Mouse (Mus musculus) layer of hippocampus, postnatal 25 days (tissue): ENCODE measurements around the gene Igfbp2. TPM values are rescaled to one million over a fixed set of nuclear protein-coding genes. Genes with fewer than 3 reads are reported as not detected.

ENCODE experiments used
- DNase-seq, 2 experiments: peaks; one replicate each; pipeline ENCODE4 v3.0.0; 2022; ENCODE audit warnings: mixed read lengths in 2 of 2, low spot score in 1 of 2; ENCODE audit errors: extremely low spot score in 1 of 2
- total RNA-seq, 2 experiments: library from RNA; stranded (reverse); gene quantifications; 2 replicates each; pipeline ENCODE4 v1.2.3; 2021

The Igfbp2 gene
- total RNA-seq, 2 experiments from 2014 or later, result 44.4 to 50.5 TPM

DNA sequence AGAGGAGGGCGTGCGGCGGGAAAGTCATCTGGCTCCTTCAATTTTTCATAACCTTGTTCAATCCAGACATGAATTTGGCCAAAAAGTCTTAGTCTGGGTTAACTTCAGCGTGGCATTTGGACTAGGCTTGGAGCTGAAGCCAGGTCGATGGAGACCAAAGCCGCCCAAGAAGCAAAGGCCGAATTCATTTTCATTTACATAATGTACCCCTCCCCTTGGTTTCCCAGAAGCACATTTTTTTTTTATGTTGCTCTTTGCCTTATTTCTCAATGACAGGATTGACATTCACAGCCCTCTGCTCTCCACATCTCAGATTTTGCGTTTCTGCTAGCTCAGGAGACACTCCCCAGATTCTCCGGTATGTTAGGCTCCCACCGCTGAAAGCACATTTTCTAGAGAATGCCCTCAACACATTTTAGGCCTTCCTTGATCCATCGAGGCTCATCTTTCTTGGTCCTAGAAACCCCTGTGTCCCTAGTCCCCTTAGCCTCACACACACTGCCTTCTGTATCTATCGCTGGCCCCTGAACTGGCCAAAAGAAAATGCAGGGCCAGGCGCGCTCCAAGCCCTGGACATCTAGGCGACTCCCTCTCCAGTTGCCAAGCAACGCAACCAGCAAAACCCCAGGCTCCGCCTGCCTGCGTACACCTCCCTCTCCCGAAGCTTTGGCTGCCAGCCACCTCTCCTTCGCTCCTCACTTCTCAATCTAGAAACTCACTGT is 46.5 kb downstream of the Igfbp2 start:
- peak; percentile 77 to 85 for DNase-seq

DNA sequence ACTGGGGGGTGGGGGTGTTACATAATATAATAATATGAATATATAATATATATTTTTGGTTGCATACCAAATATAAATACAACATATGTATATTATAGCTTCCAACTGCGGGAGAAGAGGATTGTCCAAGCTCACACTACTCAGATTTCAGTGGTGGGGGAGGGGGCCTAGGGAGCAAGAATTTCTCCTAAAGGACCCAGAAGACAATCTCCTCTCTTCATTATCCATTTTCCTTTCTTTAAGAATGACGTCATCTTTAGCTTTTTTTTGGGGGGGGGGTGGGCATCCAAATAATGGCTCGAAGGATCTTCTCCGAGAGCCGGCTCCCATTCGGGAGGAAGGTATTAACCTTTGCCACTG is 47.0 kb downstream of the Igfbp2 start:
- DNase-seq, result no peak

DNA sequence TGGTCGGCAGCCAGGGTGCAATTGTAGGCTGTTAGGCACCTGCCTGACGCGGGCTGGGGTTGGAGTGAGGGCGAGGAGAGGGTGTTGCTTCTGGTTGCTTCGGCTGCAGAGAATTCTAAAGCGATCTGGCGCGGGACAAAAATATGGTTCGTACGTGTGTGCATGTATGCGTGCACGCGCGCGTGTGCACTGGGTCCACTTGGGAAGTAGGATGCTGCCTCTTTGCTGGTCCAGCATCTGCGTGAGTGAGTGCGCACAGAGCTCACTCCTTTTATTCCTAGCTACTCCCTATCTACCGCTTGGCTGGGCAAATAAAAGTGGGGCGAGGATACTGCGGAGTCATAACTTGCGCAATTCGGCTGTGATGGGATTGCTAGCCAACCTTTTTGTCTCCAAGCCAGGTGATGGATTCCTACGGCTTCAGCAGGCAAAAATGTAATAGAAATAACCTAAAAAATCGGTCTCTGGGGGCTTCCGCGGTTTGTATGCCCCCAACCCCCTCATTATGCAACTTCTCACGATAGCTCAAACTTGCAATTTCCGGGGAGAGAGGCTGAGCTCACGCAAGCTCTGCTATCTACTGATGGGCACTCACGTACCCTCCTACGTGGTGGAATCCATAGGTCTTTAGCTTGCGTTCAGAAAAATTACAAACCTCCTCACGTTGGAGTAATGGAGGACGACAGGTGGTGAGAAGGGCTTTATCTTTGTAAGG is 47.6 kb downstream of the Igfbp2 start:
- DNase-seq, result peak in 1 of 2 experiments; percentile 40

DNA sequence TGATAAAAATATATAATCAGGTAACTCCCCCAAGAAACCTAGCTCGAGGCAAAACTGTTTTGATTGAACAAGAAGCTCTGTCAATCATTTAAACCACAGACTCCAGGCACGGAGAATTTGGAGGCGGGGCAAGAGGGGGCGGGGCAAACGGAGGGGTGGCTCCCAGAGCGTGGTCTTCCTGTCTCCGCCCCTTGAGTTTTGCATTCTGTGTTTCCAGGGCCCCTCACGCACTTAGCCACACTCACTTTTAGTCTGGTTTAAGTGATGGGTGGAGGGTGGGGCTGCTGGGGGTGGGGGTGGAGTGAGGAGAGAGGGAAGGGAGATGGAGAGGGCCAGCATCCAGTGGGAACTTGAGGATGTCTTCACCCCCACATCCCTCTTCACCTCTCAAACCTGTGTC is 48.2 kb downstream of the Igfbp2 start:
- DNase-seq, result peak in 1 of 2 experiments; percentile 63

DNA sequence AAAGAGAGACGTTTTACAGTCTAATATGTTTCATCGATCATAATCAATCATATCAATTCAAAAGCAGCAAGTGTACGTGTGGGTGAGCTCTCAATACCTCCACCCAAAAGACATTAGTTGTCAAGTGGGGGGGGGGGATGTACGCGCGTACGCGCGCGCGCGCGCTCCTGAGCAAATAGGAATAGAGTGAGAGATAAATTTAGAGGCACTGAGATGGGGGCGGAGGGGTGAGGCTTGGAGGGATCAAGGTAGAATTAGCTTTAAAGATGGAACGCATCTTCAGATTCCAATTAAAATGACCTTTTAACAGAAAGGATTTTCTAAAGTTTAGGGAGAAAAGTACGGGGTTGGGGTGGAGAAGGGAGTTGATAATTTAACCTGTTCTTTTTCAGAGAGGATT is 48.8 kb downstream of the Igfbp2 start:
- DNase-seq, result no peak

DNA sequence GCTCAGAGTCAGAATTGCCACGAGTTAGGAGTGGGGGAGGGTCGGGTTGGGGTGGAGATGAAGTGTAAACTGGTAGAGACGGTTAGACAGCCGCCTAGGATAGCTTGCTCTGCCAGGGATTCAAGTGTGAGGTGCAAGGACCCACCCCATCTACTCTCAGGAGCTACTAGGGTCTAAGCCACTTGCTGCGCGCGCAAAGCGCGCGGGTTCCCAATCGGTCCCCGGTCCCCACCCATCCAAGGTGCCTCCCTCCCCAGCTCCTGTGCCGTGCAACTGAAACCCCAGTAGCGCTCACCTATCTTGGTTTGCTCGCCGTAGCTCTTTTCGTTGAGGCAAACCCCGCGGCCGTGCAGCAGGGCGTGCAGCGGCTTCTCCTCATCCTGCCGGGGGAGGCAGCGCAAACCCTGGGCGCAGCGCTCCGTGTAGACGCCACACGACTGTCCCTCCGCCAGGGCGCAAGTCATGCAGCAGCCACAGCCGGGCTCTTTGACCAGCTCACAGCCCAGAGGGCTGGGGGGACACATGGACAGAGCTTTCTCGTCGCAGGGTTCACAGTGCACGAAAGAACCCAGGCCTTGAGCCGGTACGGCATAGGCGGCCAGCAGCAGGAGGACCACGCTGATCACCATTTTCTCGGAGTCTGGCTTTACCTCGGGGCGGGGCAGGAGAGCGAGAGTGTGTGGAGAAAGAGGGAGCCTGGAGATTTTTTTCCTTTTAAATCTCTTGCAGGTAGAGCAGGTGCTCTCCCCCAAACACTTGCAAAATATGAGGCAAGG is 49.4 kb downstream of the Igfbp2 start:
- DNase-seq, result peak; percentile 60 to 71

DNA sequence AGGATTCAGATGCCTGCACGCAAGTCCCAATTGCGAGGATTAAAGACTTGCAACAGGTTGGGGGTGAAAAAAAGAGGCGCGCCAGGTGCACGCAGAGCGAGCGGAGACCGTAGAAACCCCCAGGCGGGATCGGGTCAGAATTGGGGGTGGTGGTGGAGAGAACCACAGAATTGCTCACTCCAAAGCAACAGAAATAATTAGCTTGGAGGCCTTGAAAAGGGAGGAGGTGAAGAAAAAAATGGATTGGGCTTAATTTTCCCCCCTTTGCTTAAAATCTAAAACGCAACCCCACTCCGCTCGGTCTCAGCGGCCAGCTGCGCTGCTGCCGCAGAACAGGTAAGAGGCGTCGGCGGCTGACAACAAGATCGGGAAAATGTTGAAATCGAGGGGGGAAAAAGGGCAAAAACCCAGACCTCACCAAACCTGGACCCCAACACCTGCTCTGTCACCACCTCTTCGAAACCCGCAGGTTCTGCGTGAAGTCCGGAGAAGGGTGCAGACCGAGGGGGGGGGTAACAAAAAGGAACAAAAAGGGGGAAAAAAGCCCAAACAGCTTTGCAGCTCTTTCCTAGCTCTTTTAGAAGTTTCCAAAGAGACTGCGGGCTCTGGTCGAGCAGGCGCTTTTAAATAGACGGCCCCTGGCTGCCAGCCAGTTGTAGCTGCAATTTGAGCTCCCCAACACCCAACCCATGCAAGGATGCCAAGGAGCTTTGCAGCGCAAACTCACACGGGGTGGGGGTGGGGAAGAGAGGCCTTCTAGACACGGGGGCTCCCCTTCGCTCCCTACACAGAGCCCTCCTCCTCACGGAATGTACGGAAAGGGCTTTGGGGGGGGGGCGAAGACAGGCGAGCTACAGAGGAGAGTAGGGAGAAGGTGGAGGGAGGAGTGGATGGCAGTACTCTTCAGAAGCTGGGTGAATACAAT is 50.2 kb downstream of the Igfbp2 start, which contains the start of gene Igfbp5:
Gene Igfbp5 (minus strand): TSS at position 598 of the 925 bp plus-strand sequence.
- peak in 1 of 2 experiments; percentile 71 for DNase-seq

DNA sequence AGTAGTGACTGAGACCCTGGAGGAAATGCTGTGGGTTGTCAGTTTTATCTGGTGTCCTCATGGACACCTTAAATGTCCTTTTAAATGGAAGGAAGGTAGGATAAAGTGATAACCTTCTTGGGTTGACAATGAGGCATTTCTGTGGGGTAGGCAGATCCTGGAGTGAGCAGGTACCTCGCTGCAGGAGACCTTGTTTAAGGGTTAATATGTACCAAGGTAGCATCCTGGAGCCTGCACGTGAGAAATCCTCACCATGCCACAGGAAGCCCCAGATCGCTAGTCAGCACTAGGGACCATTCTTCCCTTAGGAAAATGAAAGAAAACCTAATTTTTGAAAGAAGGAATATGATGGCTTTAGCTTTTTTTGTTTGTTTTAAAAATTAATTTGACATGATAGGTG is 51.4 kb downstream of the Igfbp2 start:
- DNase-seq, result no peak

DNA sequence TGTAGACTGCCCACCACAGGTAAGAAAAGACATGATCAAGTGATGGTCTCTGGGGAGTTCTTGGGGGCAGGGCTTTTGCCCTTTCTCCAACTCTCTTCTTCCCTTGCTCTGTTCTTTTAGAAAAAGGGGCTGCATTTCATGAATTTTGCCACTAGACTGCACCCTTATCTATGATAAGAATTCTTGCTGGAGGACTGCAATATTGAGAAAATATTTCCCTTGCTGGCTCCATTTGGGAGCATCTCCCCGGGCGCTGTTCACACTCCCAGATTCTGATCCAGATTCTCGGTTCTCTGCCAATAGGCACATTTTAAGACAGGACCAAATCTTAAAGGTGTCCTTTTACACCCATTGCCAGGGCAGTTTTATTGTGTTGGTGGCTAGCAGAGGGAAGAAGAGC is 51.8 kb downstream of the Igfbp2 start:
- DNase-seq, result no peak

DNA sequence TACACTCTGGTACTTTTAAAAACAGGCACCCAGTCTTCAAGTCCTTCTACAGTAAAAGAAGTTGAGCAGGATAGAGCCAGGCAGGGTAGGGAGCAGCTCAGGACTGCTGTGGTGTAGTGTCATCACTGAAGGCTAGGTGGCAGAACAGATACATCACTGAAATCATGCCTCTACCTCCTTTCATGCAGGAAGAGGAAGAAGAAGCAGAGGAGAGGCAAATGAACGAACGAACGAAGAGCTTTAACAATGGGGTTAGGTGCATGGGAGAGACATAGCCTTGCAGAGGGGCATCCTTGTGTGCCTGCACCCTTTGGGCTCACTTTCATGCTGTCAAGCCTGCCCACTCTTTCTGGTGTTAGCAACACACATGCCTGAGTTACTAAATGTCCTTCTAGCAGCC is 53.6 kb downstream of the Igfbp2 start:
- peak in 1 of 2 experiments; percentile 44 for DNase-seq

DNA sequence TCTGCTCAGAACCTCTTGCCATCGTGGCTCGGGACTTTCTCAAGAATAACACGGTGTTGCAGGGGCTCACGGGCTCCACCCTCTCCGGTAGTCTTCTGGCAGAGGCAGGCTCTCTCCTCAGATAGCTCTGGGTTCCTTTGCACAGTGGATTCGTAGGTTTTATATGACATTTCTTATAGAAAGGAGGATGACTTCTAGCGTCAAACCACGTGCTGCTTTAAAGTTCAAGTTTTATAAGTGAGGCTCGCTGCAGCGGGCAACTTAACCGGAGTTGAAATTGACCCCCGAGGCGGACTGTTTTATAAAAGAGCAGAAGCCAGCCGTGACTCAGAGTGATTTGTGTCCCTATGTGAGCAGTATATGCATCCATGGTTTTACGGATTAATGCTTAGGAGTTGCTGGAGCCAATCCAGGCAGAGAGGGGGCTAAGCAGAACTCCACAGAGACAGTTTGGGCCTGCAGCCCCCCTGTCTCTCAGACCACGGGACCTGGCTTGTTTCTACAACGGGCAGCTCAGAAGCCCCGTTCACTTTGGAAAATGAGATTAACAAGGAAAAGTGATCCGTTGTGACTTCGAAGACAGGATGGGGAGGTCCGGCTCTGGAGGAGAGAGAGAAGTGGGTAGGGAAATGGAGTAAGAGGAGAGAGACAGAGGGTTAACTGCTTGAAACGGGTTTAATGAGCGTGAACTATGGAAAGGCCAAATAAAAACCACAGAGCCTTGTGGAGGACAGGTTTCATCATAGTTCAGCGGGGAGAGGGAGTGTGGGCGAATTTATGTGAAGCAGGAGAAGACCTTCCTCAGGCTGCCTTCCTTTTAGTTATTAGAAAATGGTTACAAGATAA is 54.4 kb downstream of the Igfbp2 start:
- no peak for DNase-seq

DNA sequence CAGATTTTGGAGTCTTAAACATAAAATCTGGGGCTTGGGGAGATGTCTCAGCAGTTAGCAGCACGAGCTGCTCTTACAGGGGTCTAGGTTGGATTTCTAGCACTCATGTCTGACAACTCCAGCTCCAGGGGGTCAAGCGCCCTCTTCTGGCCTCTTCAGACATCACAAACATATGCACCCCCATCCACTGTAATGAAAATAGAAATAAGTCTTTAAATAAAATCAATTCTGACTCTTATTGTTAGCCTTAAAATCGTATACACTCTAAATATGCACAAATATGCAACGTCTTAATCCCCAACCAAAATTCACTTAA is 55.0 kb downstream of the Igfbp2 start:
- no peak for DNase-seq

DNA sequence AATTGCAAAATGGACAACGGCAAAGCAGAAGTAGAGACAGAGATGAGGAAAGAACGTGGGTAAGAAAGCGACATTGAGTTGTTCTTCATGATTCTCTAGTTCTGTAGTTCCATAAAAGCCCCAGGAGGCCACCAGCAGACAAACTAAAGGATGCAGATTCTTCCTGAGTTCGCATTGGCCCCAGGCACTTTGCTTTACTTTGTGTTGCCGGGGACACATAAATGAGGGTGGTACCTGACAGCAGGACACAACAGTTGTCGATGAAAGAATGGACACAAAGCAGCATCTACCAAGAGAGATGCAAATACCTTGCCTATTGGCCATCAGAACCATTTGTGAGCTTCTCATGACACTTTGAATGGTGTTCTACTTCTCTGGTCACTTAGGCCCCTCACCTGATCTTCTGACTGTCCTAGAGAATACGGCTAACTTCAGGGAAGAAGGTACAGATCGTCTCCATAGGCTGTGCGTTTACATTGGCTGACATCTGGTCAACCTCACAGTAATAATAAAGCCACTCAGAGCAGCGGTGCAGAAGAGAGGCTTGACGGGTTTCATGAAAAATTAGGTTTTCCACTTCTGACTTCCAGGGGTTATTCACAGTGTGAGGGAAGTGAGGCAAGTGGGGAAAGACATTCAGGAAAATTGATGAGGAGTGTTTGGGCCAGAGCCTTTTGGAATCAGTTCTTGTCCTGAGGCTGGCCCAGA is 61.0 kb downstream of the Igfbp2 start:
- no peak for DNase-seq

DNA sequence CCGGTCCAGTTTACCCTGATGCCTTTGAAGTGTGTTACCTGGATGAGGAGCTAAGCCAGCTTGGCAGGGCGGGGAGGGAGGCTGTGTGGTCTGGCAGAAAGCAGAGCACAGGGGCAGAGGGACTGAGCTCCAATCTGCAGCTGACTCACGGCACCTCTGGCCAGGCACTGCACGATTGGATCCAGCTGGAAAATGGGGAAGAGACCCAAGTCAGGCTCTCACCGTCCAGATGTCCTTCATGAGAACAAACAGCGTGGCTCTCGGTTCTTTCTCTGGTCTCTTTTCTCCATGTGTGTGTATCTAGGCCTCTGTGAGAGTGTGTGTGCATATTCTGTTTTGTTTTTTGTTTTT is 61.5 kb downstream of the Igfbp2 start:
- no peak for DNase-seq

DNA sequence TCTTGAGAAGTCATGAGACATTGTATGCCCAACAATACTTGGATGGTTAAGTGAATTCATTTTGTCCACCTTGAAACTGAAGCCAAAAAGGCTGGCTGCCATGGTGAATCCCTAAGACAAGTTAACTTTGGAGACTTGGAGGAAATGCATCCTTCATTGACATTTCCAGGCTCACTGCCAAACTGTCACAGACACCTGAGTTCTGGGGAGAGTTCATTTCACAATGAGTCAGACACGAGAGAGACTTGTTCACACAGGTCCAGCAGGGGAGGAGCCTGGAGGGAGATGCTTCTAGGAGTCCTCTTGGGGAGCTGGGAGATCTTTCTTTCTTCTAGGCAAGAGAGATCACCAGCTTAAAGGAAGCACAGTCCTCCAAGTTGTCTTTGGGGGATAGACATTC is 63.6 kb downstream of the Igfbp2 start:
- no peak for DNase-seq

DNA sequence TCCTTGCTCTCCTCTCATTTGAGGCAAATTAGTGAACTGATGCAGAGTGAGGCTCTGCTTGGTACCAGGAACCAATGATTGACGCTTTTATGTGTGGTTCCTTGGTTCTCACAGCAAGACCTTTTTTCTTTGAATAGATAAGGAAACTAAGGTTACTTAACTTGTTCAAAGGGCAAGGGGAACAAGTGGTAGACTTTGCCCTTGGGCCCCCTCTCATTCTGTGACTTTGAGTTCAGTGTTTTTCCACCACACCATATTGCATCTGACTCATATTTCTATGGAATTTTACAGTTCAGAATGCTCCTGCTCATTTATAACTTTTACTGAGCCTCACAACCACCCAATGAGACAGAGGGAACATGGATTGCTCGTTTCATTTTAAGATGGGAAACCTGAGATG is 71.5 kb downstream of the Igfbp2 start:
- DNase-seq, result no peak
